Mouse (Mus musculus): ENCODE results near the gene Med20. TPM values are rescaled to one million over a fixed set of nuclear protein-coding genes. Genes with fewer than 3 reads are reported as not detected.
"Not testable (repeated sequence)": the region's sequence is repeated elsewhere in the genome, so short reads cannot be mapped to it uniquely, and the experiment has no call there.

The Med20 gene
- polyA plus RNA-seq, 1 experiment from 2014 or later = 22.4 TPM

DNA sequence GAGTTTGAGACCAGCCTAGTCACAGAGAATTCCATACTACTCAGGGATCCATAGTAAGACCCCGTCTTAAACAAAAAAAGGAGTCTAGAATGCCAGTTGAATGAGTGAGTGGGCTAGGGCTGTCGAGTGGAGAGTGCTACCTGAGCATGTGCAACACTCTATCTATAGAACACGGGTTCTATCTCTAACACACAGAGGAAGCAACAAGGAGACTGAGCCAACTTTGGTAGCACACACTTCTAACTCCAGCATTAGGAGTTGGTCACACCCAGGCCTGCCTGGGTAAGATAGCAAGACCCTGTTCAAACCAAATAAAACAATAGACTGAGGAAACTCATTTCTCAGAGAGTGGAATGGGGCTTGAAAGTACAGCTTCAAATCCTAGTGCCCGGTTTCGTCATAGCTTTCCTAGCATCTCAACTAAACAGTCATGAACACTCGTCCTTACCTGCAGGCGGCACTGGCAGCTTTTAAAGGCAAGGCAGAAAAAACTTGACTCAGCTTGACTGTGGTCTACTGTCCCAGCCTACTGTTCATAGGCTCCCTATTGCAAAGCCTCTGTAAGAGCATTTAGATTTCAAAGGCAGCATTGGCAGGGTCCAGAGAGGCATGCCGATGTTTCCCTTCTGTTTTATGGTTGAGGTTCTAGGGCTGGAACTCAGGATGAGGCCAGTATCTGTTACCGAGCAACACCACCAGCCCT is 6.4 kb downstream of the Med20 start:
- Histone ChIP-seq H3K27me3 (ENCODE audit: control insufficient read depth, insufficient read depth, low read depth, low read length) (no peaks in the 10 kb centered on the region), H3K9ac (ENCODE audit: low read depth, low read length) (peak overlapping the region; percentile 34), H3K36me3 (ENCODE audit: control insufficient read depth, insufficient read depth) (peaks cover 36% of the 10 kb centered on the region), H3K4me1 (ENCODE audit: control insufficient read depth, low read depth, low read length) (peaks cover 46% of the 10 kb centered on the region), H3K27ac (ENCODE audit: low read length) (peak overlapping the region; percentile 94), H3K4me2 (ENCODE audit: low read depth, low read length) (peak overlapping the region; percentile 53), H3K9me3 (replicated peaks; ENCODE audit: control insufficient read depth, low read length) (no peaks in the 10 kb centered on the region), H3K4me3 (ENCODE audit: low read depth, low read length) (no peak overlapping the region)
- ATAC-seq (ENCODE audit: low read depth) = peak; percentile 99
- WGBS (ENCODE audit: insufficient replicate concordance) = 36% methylated on average over 9 of the region's 9 CpGs

DNA sequence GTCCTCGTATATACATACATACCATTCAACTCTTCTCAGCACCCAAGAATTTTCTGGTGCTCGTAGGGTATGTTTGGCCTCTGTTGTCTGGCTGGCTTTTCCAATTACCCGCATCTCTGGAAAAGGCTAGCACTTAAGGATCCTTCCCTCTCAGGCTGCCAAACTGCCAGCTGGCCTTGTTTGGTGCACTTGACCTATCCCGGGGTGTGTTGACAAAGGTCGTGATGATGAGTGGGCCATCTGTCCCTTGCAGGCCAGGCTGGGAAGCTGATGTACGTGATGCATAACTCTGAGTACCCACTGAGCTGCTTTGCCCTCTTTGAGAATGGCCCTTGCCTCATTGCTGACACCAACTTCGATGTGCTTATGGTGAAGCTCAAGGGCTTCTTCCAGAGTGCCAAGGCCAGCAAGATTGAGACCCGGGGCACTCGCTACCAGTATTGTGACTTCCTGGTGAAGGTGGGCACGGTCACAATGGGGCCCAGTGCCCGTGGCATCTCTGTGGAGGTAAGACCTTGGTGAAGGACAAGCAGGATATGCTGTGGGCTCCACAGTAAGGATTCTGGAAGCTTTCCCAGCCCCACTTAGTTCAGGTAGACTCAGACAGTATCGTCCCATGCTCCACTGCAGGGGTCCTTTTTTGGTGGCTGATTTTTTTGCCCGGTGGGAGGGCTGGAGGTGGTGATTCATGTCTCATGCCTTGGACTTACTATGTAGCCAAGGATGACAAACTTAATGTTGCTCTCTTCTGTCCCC is 7.4 kb downstream of the Med20 start:
- Histone ChIP-seq H3K4me1 (ENCODE audit: control insufficient read depth, low read depth, low read length) (peaks cover 40% of the 10 kb centered on the region), H3K27ac (ENCODE audit: low read length) (peak overlapping the region; percentile 36), H3K9ac (ENCODE audit: low read depth, low read length) (no peak overlapping the region)

DNA sequence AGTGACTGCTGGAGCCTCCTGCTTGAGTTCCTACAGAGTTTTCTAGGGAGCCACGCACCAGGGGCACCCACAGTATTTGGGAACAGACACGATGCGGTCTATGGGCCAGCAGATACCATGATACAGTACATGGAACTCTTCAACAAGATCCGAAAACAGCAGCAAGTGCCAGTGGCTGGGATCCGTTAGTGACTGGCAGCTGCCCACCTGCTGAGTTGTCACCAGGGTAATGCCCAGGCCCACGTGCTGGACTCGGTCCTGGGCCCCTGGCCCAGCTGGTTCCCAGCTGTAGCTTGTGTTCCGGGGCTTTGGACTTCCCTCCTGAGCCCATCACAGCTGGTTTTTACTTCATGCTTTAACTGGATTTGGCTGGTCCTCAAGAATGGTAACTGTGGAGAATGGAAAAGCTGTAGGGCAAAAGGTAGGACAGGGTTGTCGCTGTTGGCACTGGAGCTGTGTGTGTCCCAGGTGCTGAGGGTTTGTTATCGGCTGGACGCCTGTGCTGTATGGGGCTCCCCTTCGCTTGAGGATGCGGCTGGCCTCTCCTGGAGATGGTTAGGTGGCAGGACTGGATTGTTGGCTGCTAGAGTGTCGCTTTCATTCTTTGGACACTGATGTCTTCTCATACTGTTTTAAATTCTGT is 11.7 kb downstream of the Med20 start:
- peaks cover 51% of the 10 kb centered on the region for H3K36me3 ChIP-seq (ENCODE audit: control insufficient read depth, insufficient read depth)

More for the DNA sequence above, 7.4 kb downstream of the Med20 start:
- H3K4me3 ChIP-seq (ENCODE audit: low read depth, low read length) = no peak overlapping the region
- no peaks in the 10 kb centered on the region for H3K27me3 ChIP-seq (ENCODE audit: control insufficient read depth, insufficient read depth, low read depth, low read length)
- 85% methylated on average over 13 of the region's 13 CpGs for WGBS (ENCODE audit: insufficient replicate concordance)
- no peak overlapping the region for H3K4me2 ChIP-seq (ENCODE audit: low read depth, low read length)
- H3K36me3 ChIP-seq (ENCODE audit: control insufficient read depth, insufficient read depth) = peaks cover 46% of the 10 kb centered on the region
- no peaks in the 10 kb centered on the region for H3K9me3 ChIP-seq (replicated peaks; ENCODE audit: control insufficient read depth, low read length)
- no peak for ATAC-seq (ENCODE audit: low read depth)

DNA sequence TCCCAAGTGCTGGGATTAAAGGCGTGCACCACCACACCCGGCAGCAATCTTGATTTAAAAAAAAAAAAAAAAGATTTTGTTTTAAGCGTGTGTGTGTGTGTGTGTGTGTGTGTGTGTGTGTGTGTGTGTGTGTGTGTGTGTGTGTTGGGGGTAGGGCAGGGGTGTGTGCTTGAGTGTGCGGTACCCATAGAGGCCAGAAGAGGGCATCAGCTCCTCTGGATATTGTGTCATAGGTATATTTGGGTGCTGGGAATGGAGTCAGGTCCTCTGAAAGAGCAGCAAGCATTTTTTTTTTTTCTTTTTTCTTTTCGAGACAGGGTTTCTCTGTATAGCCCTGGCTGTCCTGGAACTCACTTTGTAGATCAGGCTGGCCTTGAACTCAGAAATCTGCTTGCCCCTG is 13.2 kb downstream of the Med20 start:
- H3K4me2 ChIP-seq (ENCODE audit: low read depth, low read length); H3K9ac ChIP-seq (ENCODE audit: low read depth, low read length); H3K27me3 ChIP-seq (ENCODE audit: control insufficient read depth, insufficient read depth, low read depth, low read length); ATAC-seq (ENCODE audit: low read depth); H3K4me3 ChIP-seq (ENCODE audit: low read depth, low read length); H3K9me3 ChIP-seq (replicated peaks; ENCODE audit: control insufficient read depth, low read length); H3K27ac ChIP-seq (ENCODE audit: low read length): not testable (repeated sequence)
- H3K4me1 ChIP-seq (ENCODE audit: control insufficient read depth, low read depth, low read length) = peaks cover 12% of the 10 kb centered on the region
- 93% methylated on average over 5 of the region's 5 CpGs for WGBS (ENCODE audit: insufficient replicate concordance)
- peaks cover 42% of the 10 kb centered on the region for H3K36me3 ChIP-seq (ENCODE audit: control insufficient read depth, insufficient read depth)

More for the DNA sequence above, 11.7 kb downstream of the Med20 start:
- no peaks in the 10 kb centered on the region for H3K9me3 ChIP-seq (replicated peaks; ENCODE audit: control insufficient read depth, low read length)
- 91% methylated on average over 14 of the region's 14 CpGs for WGBS (ENCODE audit: insufficient replicate concordance)
- no peak overlapping the region for H3K4me3 ChIP-seq (ENCODE audit: low read depth, low read length)
- no peak for ATAC-seq (ENCODE audit: low read depth)
- H3K9ac ChIP-seq (ENCODE audit: low read depth, low read length) = no peak overlapping the region
- peaks cover 17% of the 10 kb centered on the region for H3K4me1 ChIP-seq (ENCODE audit: control insufficient read depth, low read depth, low read length)
- H3K27ac ChIP-seq (ENCODE audit: low read length) = no peak overlapping the region
- no peak overlapping the region for H3K4me2 ChIP-seq (ENCODE audit: low read depth, low read length)
- H3K27me3 ChIP-seq (ENCODE audit: control insufficient read depth, insufficient read depth, low read depth, low read length) = no peaks in the 10 kb centered on the region

DNA sequence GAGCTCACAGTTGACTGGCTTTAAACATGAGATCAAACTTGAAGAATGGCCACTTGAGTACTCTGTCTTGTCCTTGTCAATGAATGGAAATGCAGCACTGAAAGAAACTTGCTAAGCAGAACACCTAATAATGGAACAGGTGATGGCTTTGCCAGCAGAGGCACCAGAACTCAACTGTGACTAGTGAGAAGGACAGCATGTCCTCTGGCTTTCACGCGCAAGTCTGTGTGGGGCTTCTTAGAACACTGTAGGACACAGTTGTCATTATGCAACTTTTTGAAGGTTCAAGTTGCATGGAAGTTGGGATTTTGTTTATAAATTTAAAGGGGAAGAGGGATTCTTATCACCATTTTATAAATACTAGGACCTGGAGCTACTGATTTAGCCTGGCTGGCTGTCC is 13.7 kb downstream of the Med20 start:
- no peaks in the 10 kb centered on the region for H3K27me3 ChIP-seq (ENCODE audit: control insufficient read depth, insufficient read depth, low read depth, low read length)
- H3K4me2 ChIP-seq (ENCODE audit: low read depth, low read length) = no peak overlapping the region
- H3K9ac ChIP-seq (ENCODE audit: low read depth, low read length) = no peak overlapping the region
- no peaks in the 10 kb centered on the region for H3K9me3 ChIP-seq (replicated peaks; ENCODE audit: control insufficient read depth, low read length)
- peaks cover 12% of the 10 kb centered on the region for H3K4me1 ChIP-seq (ENCODE audit: control insufficient read depth, low read depth, low read length)
- WGBS (ENCODE audit: insufficient replicate concordance) = 97% methylated on average over 2 of the region's 2 CpGs
- H3K27ac ChIP-seq (ENCODE audit: low read length) = no peak overlapping the region
- peaks cover 38% of the 10 kb centered on the region for H3K36me3 ChIP-seq (ENCODE audit: control insufficient read depth, insufficient read depth)
- ATAC-seq (ENCODE audit: low read depth) = no peak
- no peak overlapping the region for H3K4me3 ChIP-seq (ENCODE audit: low read depth, low read length)

DNA sequence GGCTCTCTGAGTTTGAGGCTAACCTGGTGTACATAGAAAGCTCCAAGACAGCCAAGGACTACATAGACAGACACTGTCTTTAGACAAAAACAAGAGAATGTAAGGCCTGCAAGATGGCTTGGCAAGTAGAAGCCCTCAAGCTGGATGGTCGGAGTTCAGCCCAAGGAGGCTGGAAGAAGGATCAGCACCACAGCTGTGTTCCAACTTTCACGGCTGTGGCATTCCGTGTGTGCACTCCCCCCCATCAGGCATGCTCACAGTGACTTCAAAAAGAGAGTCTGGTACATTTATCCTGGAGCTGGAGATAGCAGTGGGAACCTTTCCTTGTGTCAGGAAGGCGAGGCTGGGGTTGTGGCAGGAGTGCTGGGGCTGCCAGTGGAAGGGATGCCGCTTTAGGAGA is 14.6 kb downstream of the Med20 start:
- no peak overlapping the region for H3K9ac ChIP-seq (ENCODE audit: low read depth, low read length)
- no peaks in the 10 kb centered on the region for H3K9me3 ChIP-seq (replicated peaks; ENCODE audit: control insufficient read depth, low read length)
- no peak overlapping the region for H3K4me2 ChIP-seq (ENCODE audit: low read depth, low read length)
- ATAC-seq (ENCODE audit: low read depth) = no peak
- peaks cover 20% of the 10 kb centered on the region for H3K4me1 ChIP-seq (ENCODE audit: control insufficient read depth, low read depth, low read length)
- H3K36me3 ChIP-seq (ENCODE audit: control insufficient read depth, insufficient read depth) = peaks cover 35% of the 10 kb centered on the region
- no peak overlapping the region for H3K27ac ChIP-seq (ENCODE audit: low read length)
- H3K27me3 ChIP-seq (ENCODE audit: control insufficient read depth, insufficient read depth, low read depth, low read length) = no peaks in the 10 kb centered on the region
- 92% methylated on average over 5 of the region's 5 CpGs for WGBS (ENCODE audit: insufficient replicate concordance)
- H3K4me3 ChIP-seq (ENCODE audit: low read depth, low read length) = no peak overlapping the region

DNA sequence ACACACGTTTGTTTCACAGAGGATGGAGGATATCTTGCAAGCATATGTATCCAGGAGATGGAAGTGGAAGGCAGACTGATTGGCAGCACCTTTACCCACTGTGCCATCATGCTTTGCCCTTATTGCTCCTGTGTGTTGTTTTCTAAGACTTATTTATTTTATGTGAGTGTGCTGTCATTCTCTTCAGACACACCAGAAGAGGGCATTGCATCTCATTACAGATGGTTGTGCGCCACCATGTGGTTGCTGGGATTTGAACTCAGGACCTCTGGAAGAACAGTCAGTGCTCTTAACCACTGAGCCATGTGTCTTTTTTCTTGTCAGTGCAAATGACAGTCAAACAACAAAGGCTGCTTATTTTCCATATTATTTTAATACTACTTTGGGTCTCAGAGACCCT is 16.4 kb downstream of the Med20 start:
- ATAC-seq (ENCODE audit: low read depth) = no peak
- Histone ChIP-seq H3K27me3 (ENCODE audit: control insufficient read depth, insufficient read depth, low read depth, low read length) (no peaks in the 10 kb centered on the region), H3K27ac (ENCODE audit: low read length) (peak overlapping the region; percentile 94), H3K4me1 (ENCODE audit: control insufficient read depth, low read depth, low read length) (peaks cover 23% of the 10 kb centered on the region), H3K9me3 (replicated peaks; ENCODE audit: control insufficient read depth, low read length) (no peaks in the 10 kb centered on the region), H3K4me3 (ENCODE audit: low read depth, low read length) (peak overlapping the region; percentile 82), H3K4me2 (ENCODE audit: low read depth, low read length) (peak overlapping the region; percentile 100), H3K9ac (ENCODE audit: low read depth, low read length) (peak overlapping the region; percentile 88; the same call in 1 of the 2 replicates), H3K36me3 (ENCODE audit: control insufficient read depth, insufficient read depth) (peaks cover 29% of the 10 kb centered on the region)
- 66% methylated on average over 2 of the region's 2 CpGs for WGBS (ENCODE audit: insufficient replicate concordance)

DNA sequence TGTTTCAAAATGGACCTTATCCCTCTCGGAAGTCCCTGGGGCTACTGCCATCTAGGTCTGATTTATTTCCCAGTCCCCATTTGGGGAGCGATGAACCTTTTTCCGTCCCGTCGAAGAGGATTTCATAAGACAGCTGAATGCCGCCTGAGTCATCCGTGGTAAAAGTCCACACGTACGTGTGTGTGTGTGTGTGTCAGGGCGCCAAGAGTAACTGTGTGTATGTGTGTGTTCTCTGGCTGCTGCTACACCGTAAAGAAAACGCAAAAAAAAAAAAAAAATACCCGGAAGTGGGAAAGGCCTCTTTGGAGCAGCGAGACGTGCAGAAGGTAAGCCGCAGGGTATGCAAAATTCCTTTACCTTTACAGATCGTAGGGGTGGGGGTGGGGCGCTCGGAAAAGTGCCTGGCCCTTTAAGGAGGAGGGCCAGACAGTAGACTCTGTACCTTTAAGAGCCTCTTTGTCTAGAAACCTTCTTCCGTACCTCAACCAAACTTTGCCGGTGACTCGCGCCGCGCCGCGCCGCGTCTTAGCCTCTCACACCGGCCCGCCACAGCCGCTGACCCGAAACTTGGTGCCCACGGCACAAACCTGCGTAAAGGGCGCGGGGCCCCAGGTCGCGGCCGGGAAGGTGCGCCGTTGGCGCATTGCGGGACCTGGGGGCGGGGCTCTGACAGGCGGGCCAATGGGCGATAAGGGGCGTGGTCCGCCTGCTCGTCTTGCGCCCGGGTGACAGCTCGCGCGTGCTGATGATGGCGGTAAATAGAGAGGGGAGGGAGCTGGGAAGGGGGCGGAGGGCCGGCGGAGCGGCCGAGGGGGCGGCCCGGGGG is 17.7 kb downstream of the Med20 start:
- H3K4me1 ChIP-seq (ENCODE audit: control insufficient read depth, low read depth, low read length) = peaks cover 29% of the 10 kb centered on the region
- peak overlapping the region; percentile 88 for H3K9ac ChIP-seq (ENCODE audit: low read depth, low read length)
- peak overlapping the region; percentile 100 for H3K4me2 ChIP-seq (ENCODE audit: low read depth, low read length)
- no peaks in the 10 kb centered on the region for H3K9me3 ChIP-seq (replicated peaks; ENCODE audit: control insufficient read depth, low read length)
- peak overlapping the region; percentile 94 for H3K27ac ChIP-seq (ENCODE audit: low read length)
- no peaks in the 10 kb centered on the region for H3K27me3 ChIP-seq (ENCODE audit: control insufficient read depth, insufficient read depth, low read depth, low read length)
- WGBS (ENCODE audit: insufficient replicate concordance) = under 1% methylated on average over 63 of the region's 63 CpGs
- peaks cover 16% of the 10 kb centered on the region for H3K36me3 ChIP-seq (ENCODE audit: control insufficient read depth, insufficient read depth)
- peak; percentile 89 for ATAC-seq (ENCODE audit: low read depth)
- peak overlapping the region; percentile 82 for H3K4me3 ChIP-seq (ENCODE audit: low read depth, low read length)

Measured in liver, embryonic 16.5 days (tissue).